Mouse (Mus musculus): ENCODE measurements around the gene Akt3. TPM values are rescaled to one million over a fixed set of nuclear protein-coding genes. Genes with fewer than 3 reads are reported as not detected.
A peak's percentile ranks its signal among the peaks of the same experiment; 100 is the strongest.

Akt3 gene
- polyA plus RNA-seq, 1 experiment from 2014 or later = 1.7 TPM

GRCm38 (mm10) chr1:177262926-177263325, 4.9 kb upstream of the Akt3 start:
- Histone ChIP-seq H3K4me2 (replicated peaks; ENCODE audit: low read depth) (no peak overlapping the region), H3K27ac (ENCODE audit: low read depth, low read length) (no peak overlapping the region), H3K36me3 (ENCODE audit: control insufficient read depth, insufficient read depth) (no peaks in the 10 kb centered on the region), H3K9ac (ENCODE audit: low read depth, low read length) (no peak overlapping the region), H3K4me1 (replicated peaks; ENCODE audit: control insufficient read depth, insufficient read depth, low read length) (no peaks in the 10 kb centered on the region), H3K9me3 (ENCODE audit: control insufficient read depth) (no peaks in the 10 kb centered on the region), H3K27me3 (replicated peaks; ENCODE audit: control insufficient read depth, insufficient read depth, low read length) (peaks cover 3% of the 10 kb centered on the region), H3K4me3 (ENCODE audit: low read depth, low read length) (no peak overlapping the region)
- WGBS = 47% methylated on average over 2 of the region's 2 CpGs
- no peak for TF ChIP-seq CTCF (IDR thresholded peaks at IDR 0.05; ENCODE audit: low read depth)
- no peak for ATAC-seq

- H3K27ac ChIP-seq (ENCODE audit: low read depth, low read length) = no peak overlapping the region
- 64% methylated on average over 4 of the region's 4 CpGs for WGBS
- H3K9ac ChIP-seq (ENCODE audit: low read depth, low read length) = no peak overlapping the region
- H3K36me3 ChIP-seq (ENCODE audit: control insufficient read depth, insufficient read depth) = no peaks in the 10 kb centered on the region
- peaks cover 13% of the 10 kb centered on the region for H3K27me3 ChIP-seq (replicated peaks; ENCODE audit: control insufficient read depth, insufficient read depth, low read length)
- H3K9me3 ChIP-seq (ENCODE audit: control insufficient read depth) = no peaks in the 10 kb centered on the region
- no peak for TF ChIP-seq CTCF (IDR thresholded peaks at IDR 0.05; ENCODE audit: low read depth)
- no peak overlapping the region for H3K4me3 ChIP-seq (ENCODE audit: low read depth, low read length)
- no peak for ATAC-seq
- no peaks in the 10 kb centered on the region for H3K4me1 ChIP-seq (replicated peaks; ENCODE audit: control insufficient read depth, insufficient read depth, low read length)
- no peak overlapping the region for H3K4me2 ChIP-seq (replicated peaks; ENCODE audit: low read depth)
Measured at GRCm38 (mm10) chr1:177260796-177261195, 2.8 kb upstream of the Akt3 start.

GRCm38 (mm10) chr1:177259038-177259600, 1.1 kb upstream of the Akt3 start:
- 18% methylated on average over 16 of the region's 16 CpGs for WGBS
- H3K4me1 ChIP-seq (replicated peaks; ENCODE audit: control insufficient read depth, insufficient read depth, low read length) = no peaks in the 10 kb centered on the region

GRCm38 (mm10) chr1:177258343-177259037, 487 bp upstream of the Akt3 start:
- H3K4me1 ChIP-seq (replicated peaks; ENCODE audit: control insufficient read depth, insufficient read depth, low read length) = no peaks in the 10 kb centered on the region
- H3K4me3 ChIP-seq (ENCODE audit: low read depth, low read length) = peak overlapping the region; percentile 82
- ATAC-seq = peak; percentile 76
- WGBS = under 1% methylated on average over 44 of the region's 86 CpGs
- peak overlapping the region; percentile 84 for H3K27ac ChIP-seq (ENCODE audit: low read depth, low read length)
- peaks cover 13% of the 10 kb centered on the region for H3K27me3 ChIP-seq (replicated peaks; ENCODE audit: control insufficient read depth, insufficient read depth, low read length)
- peak overlapping the region; percentile 79 for H3K9ac ChIP-seq (ENCODE audit: low read depth, low read length)
- H3K9me3 ChIP-seq (ENCODE audit: control insufficient read depth) = no peaks in the 10 kb centered on the region
- TF ChIP-seq CTCF (IDR thresholded peaks at IDR 0.05; ENCODE audit: low read depth) = no peak
- H3K4me2 ChIP-seq (replicated peaks; ENCODE audit: low read depth) = peak overlapping the region; percentile 93
- no peaks in the 10 kb centered on the region for H3K36me3 ChIP-seq (ENCODE audit: control insufficient read depth, insufficient read depth)

More at GRCm38 (mm10) chr1:177259038-177259600, 1.1 kb upstream of the Akt3 start:
- no peak for ATAC-seq
- Histone ChIP-seq H3K4me3 (ENCODE audit: low read depth, low read length) (peak overlapping the region; percentile 82), H3K36me3 (ENCODE audit: control insufficient read depth, insufficient read depth) (no peaks in the 10 kb centered on the region), H3K9ac (ENCODE audit: low read depth, low read length) (peak overlapping the region; percentile 79; the same call in 1 of the 2 replicates), H3K9me3 (ENCODE audit: control insufficient read depth) (no peaks in the 10 kb centered on the region), H3K27me3 (replicated peaks; ENCODE audit: control insufficient read depth, insufficient read depth, low read length) (peaks cover 13% of the 10 kb centered on the region), H3K27ac (ENCODE audit: low read depth, low read length) (peak overlapping the region; percentile 84; the same call in 1 of the 2 replicates), H3K4me2 (replicated peaks; ENCODE audit: low read depth) (peak overlapping the region; percentile 93)
- TF ChIP-seq CTCF (IDR thresholded peaks at IDR 0.05; ENCODE audit: low read depth) = no peak

DNA sequence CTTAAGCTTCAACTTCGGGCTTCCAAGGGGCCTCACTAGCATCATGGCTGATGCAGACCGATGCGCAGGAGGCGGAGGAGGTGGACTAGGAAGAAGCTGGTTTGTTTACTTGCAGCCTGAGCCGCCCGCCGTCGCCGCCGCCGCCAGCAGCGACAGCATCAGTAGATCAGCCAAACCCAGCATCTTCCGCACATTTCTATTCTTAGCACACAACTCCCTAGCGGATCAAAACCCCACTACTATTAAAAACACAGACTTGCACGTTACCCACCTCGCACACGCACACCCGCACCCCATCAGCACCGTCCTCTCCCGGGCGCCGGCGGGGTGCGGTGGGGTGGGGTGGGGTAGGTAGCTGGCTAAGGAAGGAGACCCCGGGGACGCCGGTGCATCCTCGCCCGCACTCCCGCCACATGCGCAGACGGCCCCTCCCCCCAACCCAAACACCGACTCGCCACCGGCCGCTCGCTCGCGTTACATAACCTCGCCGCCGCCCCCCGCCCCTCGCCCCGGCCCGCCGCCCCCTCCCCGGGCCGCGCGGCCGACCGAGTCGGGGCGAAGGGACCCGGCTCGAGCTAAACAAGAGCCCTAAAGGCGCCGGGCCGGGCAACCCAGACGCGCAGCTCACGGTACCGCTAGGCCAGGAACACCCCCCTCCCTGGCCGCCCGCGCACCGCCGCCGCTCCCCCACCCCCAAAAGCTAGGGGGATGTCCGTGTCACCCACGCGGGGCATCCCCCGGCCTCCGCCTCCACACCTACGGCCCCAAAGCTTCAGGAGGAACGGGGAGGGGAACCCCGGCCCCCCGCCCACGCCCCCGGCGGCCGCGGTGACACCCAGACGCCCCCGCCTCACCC, 597 bp downstream of the Akt3 start:
- Histone ChIP-seq H3K9ac (ENCODE audit: low read depth, low read length) (peak overlapping the region; percentile 79), H3K4me2 (replicated peaks; ENCODE audit: low read depth) (peak overlapping the region; percentile 93), H3K27me3 (replicated peaks; ENCODE audit: control insufficient read depth, insufficient read depth, low read length) (peaks cover 13% of the 10 kb centered on the region), H3K36me3 (ENCODE audit: control insufficient read depth, insufficient read depth) (no peaks in the 10 kb centered on the region), H3K4me3 (ENCODE audit: low read depth, low read length) (peak overlapping the region; percentile 82), H3K27ac (ENCODE audit: low read depth, low read length) (peak overlapping the region; percentile 84), H3K4me1 (replicated peaks; ENCODE audit: control insufficient read depth, insufficient read depth, low read length) (no peaks in the 10 kb centered on the region), H3K9me3 (ENCODE audit: control insufficient read depth) (no peaks in the 10 kb centered on the region)
- 0 out of 2 replicates have a peak, but pooled peaks have one; percentile 16 for ATAC-seq
- 1% methylated on average over 59 of the region's 86 CpGs for WGBS
- no peak for TF ChIP-seq CTCF (IDR thresholded peaks at IDR 0.05; ENCODE audit: low read depth)

DNA sequence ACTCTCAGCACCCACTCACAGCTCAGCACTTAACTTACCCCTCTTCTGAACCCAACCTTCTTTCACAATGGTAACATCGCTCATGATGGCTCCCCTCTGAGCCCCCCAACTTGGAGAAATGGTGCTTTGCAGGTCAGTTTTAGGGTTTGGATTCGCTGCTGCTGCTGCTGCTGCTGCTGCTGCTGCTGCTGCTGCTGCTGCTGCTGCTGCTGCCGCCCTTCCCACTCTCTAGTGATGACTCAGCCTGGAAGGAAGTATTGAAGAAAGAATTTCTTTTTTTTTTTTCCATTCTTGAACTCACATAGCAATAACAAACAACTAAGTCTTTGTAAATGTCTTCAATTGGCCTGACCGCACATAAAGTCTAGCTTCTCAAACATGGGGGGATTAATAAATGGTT, 9.4 kb downstream of the Akt3 start:
- no peak overlapping the region for H3K9ac ChIP-seq (ENCODE audit: low read depth, low read length)
- no peak overlapping the region for H3K4me3 ChIP-seq (ENCODE audit: low read depth, low read length)
- no peaks in the 10 kb centered on the region for H3K4me1 ChIP-seq (replicated peaks; ENCODE audit: control insufficient read depth, insufficient read depth, low read length)
- H3K9me3 ChIP-seq (ENCODE audit: control insufficient read depth) = no peaks in the 10 kb centered on the region
- H3K36me3 ChIP-seq (ENCODE audit: control insufficient read depth, insufficient read depth) = no peaks in the 10 kb centered on the region
- no peaks in the 10 kb centered on the region for H3K27me3 ChIP-seq (replicated peaks; ENCODE audit: control insufficient read depth, insufficient read depth, low read length)
- WGBS = 60% methylated on average over 4 of the region's 4 CpGs
- TF ChIP-seq CTCF (IDR thresholded peaks at IDR 0.05; ENCODE audit: low read depth) = no peak
- ATAC-seq = no peak
- no peak overlapping the region for H3K27ac ChIP-seq (ENCODE audit: low read depth, low read length)
- no peak overlapping the region for H3K4me2 ChIP-seq (replicated peaks; ENCODE audit: low read depth)
